Comparison of ENCODE assay signal across 8 mouse cellular contexts in the genomic region with DNA sequence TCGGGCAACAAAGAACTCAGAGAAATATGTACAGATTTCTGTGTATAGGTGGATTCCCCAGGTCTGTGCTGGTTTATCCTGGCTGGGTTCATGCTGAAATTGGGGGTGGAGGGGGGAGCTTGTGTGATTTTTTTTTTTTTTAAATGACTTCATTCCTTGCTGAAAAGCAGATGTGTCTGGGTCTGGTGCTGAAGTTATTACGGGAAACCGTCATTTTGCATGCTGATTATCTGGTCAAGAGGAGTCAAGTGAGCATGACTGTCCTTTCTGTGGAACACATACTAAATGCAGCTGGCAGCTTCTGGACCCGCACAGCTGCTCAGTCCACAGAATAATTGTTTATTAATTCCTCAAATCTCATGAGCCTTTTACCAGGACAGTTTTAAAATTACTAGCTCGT.
A peak's percentile ranks its signal among the peaks of the same experiment; 100 is the strongest.
DNase-seq lines count a peak whose midpoint lies in the region; ATAC-seq and TF ChIP-seq lines count a peak whose summit lies in the region.
"Had no signal": no experiment of that assay in that cellular context is flagged by ENCODE, and none has a peak within 500 bp of the region (broad histone marks: within the 10 kb centered on the region; RNA-seq: fewer than 3 reads in every experiment).

No protein-coding gene starts in this region.

- ATAC-seq in forebrain, embryonic 11.5 days (replicated peaks; ENCODE audit: low FRiP score) = no peak
- no peak for ATAC-seq in intestine, postnatal 0 days

- H3K36me3 ChIP-seq in forebrain, embryonic 11.5 days (ENCODE audit: control insufficient read depth, insufficient read depth, low read length) = no peaks in the 10 kb centered on the region
- H3K36me3 ChIP-seq in intestine, postnatal 0 days (ENCODE audit: control insufficient read depth, insufficient read depth) = no peaks in the 10 kb centered on the region

- peak overlapping the region; percentile 63 for H3K27ac ChIP-seq in forebrain, embryonic 11.5 days (ENCODE audit: low read depth, low read length)
- H3K27ac ChIP-seq in intestine, postnatal 0 days (ENCODE audit: low read depth, low read length) = no peak overlapping the region
- H3K27ac ChIP-seq in olfactory bulb, adult 2 months (ENCODE audit: insufficient read depth, low read depth, low read length) = peak overlapping the region; percentile 52; the same call in 1 of the 2 replicates

- peak overlapping the region; percentile 35; the same call in 1 of the 2 replicates for H3K4me2 ChIP-seq in forebrain, embryonic 11.5 days (ENCODE audit: low read depth, low read length, severe bottlenecking)
- peak overlapping the region; percentile 51 for H3K4me2 ChIP-seq in intestine, postnatal 0 days (replicated peaks; ENCODE audit: low read depth)

- peak; percentile 17 to 22 for DNase-seq in layer of hippocampus, postnatal 14 days (ENCODE audit: low spot score in 2 of 2)
- no peak for DNase-seq in layer of hippocampus, postnatal 10 days (ENCODE audit: low spot score in 2 of 2)
- DNase-seq in forebrain, embryonic 11.5 days (ENCODE audit: low spot score) = no peak
- no peak for DNase-seq in testis, postnatal 14 days (ENCODE audit: low spot score)
- no peak for DNase-seq in retina, postnatal 1 day

- no peak for TF ChIP-seq POLR2A in olfactory bulb, adult 2 months (IDR thresholded peaks at IDR 0.05; ENCODE audit: insufficient read depth, low read depth, low read length)

- H3K4me3 ChIP-seq in forebrain, embryonic 11.5 days (ENCODE audit: low read depth, low read length) = no peak overlapping the region
- peak overlapping the region; percentile 7; the same call in 1 of the 2 replicates for H3K4me3 ChIP-seq in intestine, postnatal 0 days (ENCODE audit: low read depth, low read length)
- peak overlapping the region; percentile 50 for H3K4me3 ChIP-seq in olfactory bulb, adult 2 months (ENCODE audit: insufficient read depth, low read depth, low read length)
- H3K4me3 ChIP-seq: erythroblast, embryonic 14.5 days had no signal

- H3K9me3 ChIP-seq in forebrain, embryonic 11.5 days (ENCODE audit: control insufficient read depth, low read length) = no peaks in the 10 kb centered on the region
- H3K9me3 ChIP-seq in intestine, postnatal 0 days (ENCODE audit: control insufficient read depth) = no peaks in the 10 kb centered on the region

- no peak for TF ChIP-seq CTCF in intestine, postnatal 0 days (IDR thresholded peaks at IDR 0.05; ENCODE audit: low read depth)
- no peak for TF ChIP-seq CTCF in olfactory bulb, adult 2 months (IDR thresholded peaks at IDR 0.05; ENCODE audit: insufficient read depth, low read depth, low read length)

- H3K27me3 ChIP-seq in forebrain, embryonic 11.5 days (ENCODE audit: control insufficient read depth, insufficient read depth, low read length) = no peaks in the 10 kb centered on the region
- H3K27me3 ChIP-seq in intestine, postnatal 0 days (replicated peaks; ENCODE audit: control insufficient read depth, insufficient read depth, low read length) = no peaks in the 10 kb centered on the region

- 62% methylated on average over 5 of the region's 5 CpGs for WGBS in forebrain, embryonic 11.5 days
- 43% methylated on average over 5 of the region's 5 CpGs for whole genome bisulfite sequencing in intestine, postnatal 0 days
- 15% methylated on average over 5 of the region's 5 CpGs for WGBS in olfactory bulb, adult 2 months

- no peak overlapping the region; the same call in 1 of the 2 replicates for H3K9ac ChIP-seq in forebrain, embryonic 11.5 days (ENCODE audit: low read length)
- H3K9ac ChIP-seq in intestine, postnatal 0 days (ENCODE audit: low read depth, low read length) = no peak overlapping the region

- H3K4me1 ChIP-seq in forebrain, embryonic 11.5 days (replicated peaks; ENCODE audit: control insufficient read depth, insufficient read depth, low read length) = peaks cover 9% of the 10 kb centered on the region; the same call in 1 of the 2 replicates
- no peaks in the 10 kb centered on the region for H3K4me1 ChIP-seq in intestine, postnatal 0 days (replicated peaks; ENCODE audit: control insufficient read depth, insufficient read depth, low read length)
- peaks cover 15% of the 10 kb centered on the region for H3K4me1 ChIP-seq in olfactory bulb, adult 2 months (ENCODE audit: control insufficient read depth, insufficient read depth, low read length)

Comparison
In these comparisons a context has a peak if more than half of its experiments do, and no peak if none do; other contexts are left out.
1. DNase-seq: peak in layer of hippocampus, postnatal 14 days (2 of 2); none in layer of hippocampus, postnatal 10 days (0 of 2), forebrain, embryonic 11.5 days (single experiment), testis, postnatal 14 days (single experiment) and retina, postnatal 1 day (single experiment).